1 mouse cellular context compared by ENCODE assay signal in the genomic region with DNA sequence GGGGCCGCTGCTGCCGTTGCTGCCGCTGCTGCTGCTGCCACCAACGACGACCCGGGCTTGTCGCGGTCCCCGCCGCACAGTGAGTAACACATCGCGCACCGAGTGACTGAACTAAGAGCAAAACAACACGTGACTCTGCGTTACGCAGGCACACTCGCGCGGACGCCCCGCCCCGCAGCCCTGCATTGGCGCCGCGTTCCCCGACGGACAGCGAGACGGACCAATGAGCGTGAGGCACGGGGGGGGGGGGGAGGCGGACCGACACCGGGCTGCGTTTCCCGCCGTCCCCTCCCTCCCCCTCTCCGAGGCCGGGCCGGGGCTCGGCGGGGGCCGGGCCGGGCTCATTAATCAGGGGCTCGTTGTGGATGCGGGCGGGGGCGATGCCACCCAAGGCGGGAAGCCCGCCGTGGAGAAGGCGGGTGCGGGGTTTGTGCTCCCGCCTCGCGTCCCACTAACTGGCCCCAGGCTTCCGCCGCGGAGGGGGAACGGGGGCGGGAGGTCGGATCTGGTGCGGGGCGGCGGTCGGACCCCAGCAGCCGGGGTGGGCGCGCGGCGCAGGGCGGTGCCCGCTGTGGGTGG.
TF ChIP-seq lines count a peak whose summit lies in the region.

No protein-coding gene starts in this region.

TF ChIP-seq in CH12.LX, 34 proteins besides CTCF, POLR2A, EP300 and RAD21 (continued from another document):
- TF ChIP-seq SMC3 (IDR thresholded peaks at IDR 0.05; ENCODE audit: low read depth, low read length) (no peak), MAFK (IDR thresholded peaks at IDR 0.05; ENCODE audit: insufficient replicate concordance, low read length) (no peak), CHD1 (IDR thresholded peaks at IDR 0.05; ENCODE audit: low read depth, low read length) (no peak), PAX5 (IDR thresholded peaks at IDR 0.05; ENCODE audit: low read length) (no peak), RCOR1 (conservative IDR thresholded peaks at IDR 0.05; ENCODE audit: low read depth, low read length) (no peak), TBP (conservative IDR thresholded peaks at IDR 0.05; ENCODE audit: low read depth, low read length) (peak; percentile 55; the same call in 1 of the 2 replicates), ZC3H11A (IDR thresholded peaks at IDR 0.05; ENCODE audit: low read depth, low read length) (no peak), CHD2 (IDR thresholded peaks at IDR 0.05; ENCODE audit: low read length) (peak; percentile 86), POLR2AphosphoS2 (IDR thresholded peaks at IDR 0.05; ENCODE audit: low read depth, low read length) (no peak; the same call in 1 of the 2 replicates), MYC (IDR thresholded peaks at IDR 0.05; ENCODE audit: low read depth, low read length) (0 out of 2 replicates have a peak, but pooled peaks have one; percentile 21), JUND (conservative IDR thresholded peaks at IDR 0.05; ENCODE audit: low read depth, low read length) (no peak), BHLHE40 (IDR thresholded peaks at IDR 0.05; ENCODE audit: low read depth, low read length) (peak; percentile 94), ZNF384 (IDR thresholded peaks at IDR 0.05; ENCODE audit: low read depth, low read length) (no peak), HCFC1 (IDR thresholded peaks at IDR 0.05; ENCODE audit: low read depth, low read length) (peak; percentile 39; the same call in 1 of the 2 replicates)
